Mouse (Mus musculus): ENCODE results near the gene Mxra8.

DNA sequence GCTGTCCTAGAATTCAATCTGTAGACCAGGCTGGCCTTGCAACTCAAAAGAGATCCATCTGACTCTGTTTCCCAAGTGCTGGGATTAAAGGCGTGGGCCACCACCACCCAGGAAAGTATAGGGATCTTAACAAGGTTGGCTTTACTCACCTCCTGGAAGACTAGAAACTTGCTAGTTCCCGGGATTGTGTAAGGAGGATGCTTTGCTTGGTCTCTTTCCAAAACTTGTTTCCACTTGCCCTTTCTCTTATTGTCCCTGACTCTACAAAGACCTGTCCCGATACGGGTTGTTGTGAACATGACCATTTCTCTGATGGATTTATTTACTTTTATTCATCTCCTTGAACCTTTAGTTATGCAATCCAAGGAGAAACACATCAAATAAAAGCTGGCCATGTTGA lies 9.6 kb upstream of the Mxra8 start:
- no peak for TF ChIP-seq CTCF (IDR thresholded peaks at IDR 0.05; ENCODE audit: borderline replicate concordance, insufficient read depth, low read depth, low read length)
- no peak for TF ChIP-seq POLR2A (IDR thresholded peaks at IDR 0.05; ENCODE audit: borderline replicate concordance, insufficient read depth, low read length)

Measured in cerebellum, adult 2 months (tissue).